9 mouse cellular contexts compared by ENCODE assay signal in the genomic region with DNA sequence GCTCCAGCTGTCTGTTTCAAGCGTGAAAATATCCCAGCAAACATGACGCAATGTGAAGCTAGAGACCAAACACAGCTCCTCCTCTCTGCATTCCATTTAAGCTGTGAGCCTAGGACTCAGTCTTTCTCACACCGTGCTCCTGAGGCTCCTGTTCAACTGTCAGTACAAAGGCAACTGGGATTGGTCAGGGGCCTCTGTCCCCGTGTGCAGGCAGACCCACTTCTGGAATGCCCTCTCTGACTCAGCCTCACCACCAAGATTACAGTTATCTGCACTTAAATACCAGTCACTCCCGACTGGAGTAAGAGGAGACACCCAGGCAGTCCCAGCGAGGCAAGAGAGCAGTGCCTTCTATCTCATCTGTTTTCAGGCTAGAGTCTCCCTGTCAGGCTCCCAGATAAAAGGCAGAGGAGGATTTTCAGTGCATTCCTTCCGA.
DNase-seq lines count a peak whose midpoint lies in the region; ATAC-seq and TF ChIP-seq lines count a peak whose summit lies in the region.
"Had no signal": no experiment of that assay in that cellular context is flagged by ENCODE, and none has a peak within 500 bp of the region (broad histone marks: within the 10 kb centered on the region; RNA-seq: fewer than 3 reads in every experiment).

No protein-coding gene starts in this region.

- TF ChIP-seq CTCF in lung, embryonic 14.5 days (IDR thresholded peaks at IDR 0.05; ENCODE audit: low read depth) = no peak
- TF ChIP-seq CTCF in lung, adult 2 months (IDR thresholded peaks at IDR 0.05; ENCODE audit: insufficient read depth, low read length) = no peak
- no peak for TF ChIP-seq CTCF in hindbrain, postnatal 0 days (IDR thresholded peaks at IDR 0.05; ENCODE audit: low read depth)

- H3K4me2 ChIP-seq in lung, embryonic 14.5 days = peak overlapping the region; percentile 7; the same call in 1 of the 2 replicates
- 0 out of 2 replicates have a peak overlapping the region, but pooled peaks have one; percentile 21 for H3K4me2 ChIP-seq in hindbrain, postnatal 0 days (ENCODE audit: low read depth, low read length)

- no peak overlapping the region for H3K9ac ChIP-seq in lung, embryonic 14.5 days
- no peak overlapping the region for H3K9ac ChIP-seq in hindbrain, postnatal 0 days (replicated peaks; ENCODE audit: low read length)

- peak; percentile 42 for DNase-seq in lung, embryonic 14.5 days
- no peak for DNase-seq in lung, adult 2 months
- peak; percentile 92 for DNase-seq in heart, adult 11 months
- peak; percentile 12 for DNase-seq in hindbrain, postnatal 0 days (ENCODE audit: low spot score)
- peak; percentile 36 for DNase-seq in testis, postnatal 10 days (ENCODE audit: low spot score)
- no peak for DNase-seq in kidney, postnatal 25 days
- DNase-seq in left cerebral cortex, postnatal 36 days (ENCODE audit: low spot score in 2 of 2) = no peak
- DNase-seq: kidney, adult 9 months; right cerebral cortex, postnatal 14 days had no signal

- peak; percentile 78 for ATAC-seq in lung, embryonic 14.5 days (ENCODE audit: insufficient read depth)
- ATAC-seq in hindbrain, postnatal 0 days = peak; percentile 64; the same call in 1 of the 2 replicates

- no peak for TF ChIP-seq POLR2A in lung, adult 2 months (IDR thresholded peaks at IDR 0.05; ENCODE audit: borderline replicate concordance, extremely low read depth, low read depth, low read length)

- H3K4me1 ChIP-seq in lung, embryonic 14.5 days (ENCODE audit: insufficient read depth) = no peaks in the 10 kb centered on the region
- H3K4me1 ChIP-seq in lung, adult 2 months (ENCODE audit: control insufficient read depth, insufficient read depth, low read length) = no peaks in the 10 kb centered on the region
- no peaks in the 10 kb centered on the region for H3K4me1 ChIP-seq in hindbrain, postnatal 0 days (ENCODE audit: insufficient read depth, low read length)

- WGBS in lung, embryonic 14.5 days = 8% methylated on average over 7 of the region's 7 CpGs
- WGBS in lung, adult 2 months = 18% methylated on average over 7 of the region's 7 CpGs
- 30% methylated on average over 7 of the region's 7 CpGs for WGBS in hindbrain, postnatal 0 days

- H3K4me3 ChIP-seq in lung, embryonic 14.5 days (ENCODE audit: low read depth, low read length) = no peak overlapping the region
- H3K4me3 ChIP-seq in lung, adult 2 months (replicated peaks; ENCODE audit: extremely low read depth, low read depth, low read length) = no peak overlapping the region
- no peak overlapping the region for H3K4me3 ChIP-seq in hindbrain, postnatal 0 days (ENCODE audit: low read length)

- intact Hi-C loops in left cerebral cortex, postnatal 36 days (cut with DNase I) = no loop called here

- H3K9me3 ChIP-seq in lung, embryonic 14.5 days (ENCODE audit: low read depth, low read length) = no peaks in the 10 kb centered on the region
- no peaks in the 10 kb centered on the region for H3K9me3 ChIP-seq in hindbrain, postnatal 0 days (ENCODE audit: low read length)

- no peak overlapping the region for H3K27ac ChIP-seq in lung, embryonic 14.5 days (ENCODE audit: low read depth)
- no peak overlapping the region for H3K27ac ChIP-seq in hindbrain, postnatal 0 days

- no peaks in the 10 kb centered on the region for H3K36me3 ChIP-seq in lung, embryonic 14.5 days (ENCODE audit: insufficient read depth)
- no peaks in the 10 kb centered on the region for H3K36me3 ChIP-seq in hindbrain, postnatal 0 days (ENCODE audit: insufficient read depth, low read length)

- H3K27me3 ChIP-seq in lung, embryonic 14.5 days (ENCODE audit: insufficient read depth, low read length) = no peaks in the 10 kb centered on the region
- H3K27me3 ChIP-seq in hindbrain, postnatal 0 days (ENCODE audit: insufficient read depth, low read length) = no peaks in the 10 kb centered on the region

Comparison
In these comparisons a context has a peak if more than half of its experiments do, and no peak if none do; other contexts are left out.
1. DNase-seq: peak in lung, embryonic 14.5 days (single experiment), heart, adult 11 months (single experiment), hindbrain, postnatal 0 days (single experiment) and testis, postnatal 10 days (single experiment); none in lung, adult 2 months (single experiment), kidney, postnatal 25 days (0 of 2) and left cerebral cortex, postnatal 36 days (0 of 2).